Mouse (Mus musculus) testis, adult 2 months (tissue): Measurements from ENCODE around the gene P4hb. TPM values are rescaled to one million over a fixed set of nuclear protein-coding genes. Genes with fewer than 3 reads are reported as not detected.
"Not testable (repeated sequence)": the region's sequence is repeated elsewhere in the genome, so short reads cannot be mapped to it uniquely, and the experiment has no call there.

Experiments used
- H3K27ac ChIP-seq: fragments of 200-500 bp; 2 replicates; pipeline ENCODE4 v1.5.1; 2012; ENCODE audit warnings: low read depth, low read length; ENCODE audit not compliant: control insufficient read depth, insufficient read depth
- H3K27me3 ChIP-seq: fragments of 200-500 bp; 2 replicates; pipeline ENCODE4 v1.6.1; 2012; ENCODE audit warnings: mild to moderate bottlenecking, low read length, moderate library complexity; ENCODE audit not compliant: control insufficient read depth, insufficient read depth
- H3K36me3 ChIP-seq: fragments of 200-500 bp; 2 replicates; pipeline ENCODE4 v1.6.1; 2012; ENCODE audit warnings: mild to moderate bottlenecking, low read length; ENCODE audit not compliant: control insufficient read depth, insufficient read depth
- H3K4me1 ChIP-seq: fragments of 200-500 bp; 2 replicates; pipeline ENCODE4 v1.6.1; 2012; ENCODE audit warnings: low read length; ENCODE audit not compliant: control insufficient read depth, insufficient read depth
- H3K4me3 ChIP-seq: fragments of 200-500 bp; 2 replicates; pipeline ENCODE4 v1.5.1; 2012; ENCODE audit warnings: low read depth, mild to moderate bottlenecking, low read length, moderate library complexity, mixed read lengths; ENCODE audit not compliant: control insufficient read depth
- CTCF ChIP-seq: fragments of 200-500 bp; IDR thresholded peaks from 2 replicates; pipeline ENCODE4 v1.5.1; 2012; ENCODE audit warnings: low read depth, mild to moderate bottlenecking, inconsistent platforms, low read length, moderate library complexity; ENCODE audit not compliant: control insufficient read depth, insufficient read depth, insufficient replicate concordance
- POLR2A ChIP-seq: fragments of 200-500 bp; IDR thresholded peaks from 2 replicates; pipeline ENCODE4 v1.6.1; 2012; ENCODE audit warnings: low read depth, mild to moderate bottlenecking, inconsistent platforms, low read length, moderate library complexity; ENCODE audit not compliant: control insufficient read depth
- polyA plus RNA-seq: library from polyadenylated mRNA; depleted of rRNA; stranded (reverse); fragments of >200 nt; gene quantifications from 2 replicates; pipeline ENCODE4 v1.2.3, GENCODE M21; 2012

The P4hb gene
- polyA plus RNA-seq, 1 experiment, result 55.1 TPM

DNA sequence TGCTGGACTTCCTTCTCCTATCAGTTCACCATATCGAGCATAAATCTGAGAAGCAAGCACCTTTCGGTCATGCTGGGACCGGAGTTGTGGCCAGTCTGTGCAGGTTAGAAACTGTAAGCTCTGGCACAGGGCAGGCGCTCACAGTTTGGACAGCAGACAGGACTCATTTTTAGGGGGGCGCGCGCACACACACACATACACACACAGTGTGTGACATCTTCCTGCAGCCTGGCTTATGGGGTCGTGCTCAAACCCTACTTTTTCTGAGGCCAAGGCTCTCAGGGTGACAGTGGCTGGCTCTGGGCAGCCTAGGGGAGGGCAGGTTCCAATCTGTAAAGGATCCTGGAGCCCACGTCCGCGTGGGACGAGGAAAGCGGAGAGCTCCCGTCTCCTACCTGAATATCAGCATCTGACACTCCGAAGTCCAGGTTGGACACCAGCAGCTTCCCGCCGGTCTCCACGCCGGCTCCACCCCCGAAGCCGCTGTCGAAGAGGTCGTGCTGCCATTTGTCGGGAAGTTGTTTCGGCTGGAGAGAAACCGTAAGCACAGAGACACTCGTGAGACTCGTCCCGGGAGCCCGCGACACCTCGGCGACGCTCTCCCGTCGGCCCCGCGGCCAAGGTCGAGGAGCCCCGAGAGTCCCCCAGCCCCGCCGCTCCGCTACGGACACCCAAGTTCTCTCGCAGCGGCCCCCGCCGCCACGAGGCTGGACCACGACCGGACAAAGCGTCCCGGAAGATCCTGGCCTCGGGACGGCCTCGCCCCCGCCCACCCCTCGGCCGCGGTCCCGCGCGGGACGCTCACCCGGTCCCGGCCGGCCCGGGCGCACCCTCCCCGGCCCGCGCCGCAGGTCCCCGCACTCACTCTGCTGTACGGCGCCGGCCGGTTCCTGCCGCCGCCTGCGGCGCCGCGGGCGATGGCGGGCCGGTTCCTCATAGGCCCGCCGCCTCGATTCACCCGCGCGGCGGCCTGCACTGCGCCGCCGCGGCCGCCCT, 24.5 kb upstream of the P4hb start:
- no peak for TF ChIP-seq CTCF
- TF ChIP-seq POLR2A, result no peak
- Histone ChIP-seq H3K27ac (peak overlapping the region; percentile 75), H3K36me3 (peaks cover 2% of the 10 kb centered on the region; the same call in 1 of the 2 replicates), H3K4me1 (peaks cover 12% of the 10 kb centered on the region), H3K27me3 (no peaks in the 10 kb centered on the region), H3K4me3 (peak overlapping the region; percentile 93)

GRCm38 (mm10) chr11:120588531-120588930, 15.5 kb upstream of the P4hb start:
- H3K4me3 ChIP-seq, result no peak overlapping the region
- no peaks in the 10 kb centered on the region for H3K27me3 ChIP-seq
- H3K36me3 ChIP-seq, result peaks cover 4% of the 10 kb centered on the region
- H3K4me1 ChIP-seq, result no peaks in the 10 kb centered on the region
- TF ChIP-seq POLR2A (no peak), CTCF (no peak)
- H3K27ac ChIP-seq, result no peak overlapping the region

GRCm38 (mm10) chr11:120583937-120584336, 10.9 kb upstream of the P4hb start:
- H3K27me3 ChIP-seq, result no peaks in the 10 kb centered on the region
- peaks cover 18% of the 10 kb centered on the region for H3K4me1 ChIP-seq
- H3K27ac ChIP-seq, result no peak overlapping the region
- peaks cover 3% of the 10 kb centered on the region for H3K36me3 ChIP-seq
- no peak overlapping the region for H3K4me3 ChIP-seq
- TF ChIP-seq POLR2A (no peak), CTCF (no peak)

DNA sequence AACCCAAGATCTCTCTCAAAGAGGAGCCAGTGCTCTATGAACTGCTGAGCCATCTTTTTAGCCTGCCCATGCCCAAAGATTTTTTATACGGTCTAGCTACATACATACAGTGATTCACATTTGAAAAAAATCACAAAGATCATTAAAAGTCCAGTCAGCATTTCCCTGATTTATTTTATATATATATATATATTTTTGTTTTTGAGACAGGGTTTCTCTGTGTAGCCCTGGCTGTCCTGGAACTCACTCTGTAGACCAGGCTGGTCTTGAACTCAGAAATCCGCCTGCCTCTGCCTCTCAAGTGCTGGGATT, 9.9 kb upstream of the P4hb start:
- not testable (repeated sequence) for H3K4me3 ChIP-seq, H3K36me3 ChIP-seq, H3K27ac ChIP-seq, H3K27me3 ChIP-seq
- H3K4me1 ChIP-seq, result peaks cover 18% of the 10 kb centered on the region

DNA sequence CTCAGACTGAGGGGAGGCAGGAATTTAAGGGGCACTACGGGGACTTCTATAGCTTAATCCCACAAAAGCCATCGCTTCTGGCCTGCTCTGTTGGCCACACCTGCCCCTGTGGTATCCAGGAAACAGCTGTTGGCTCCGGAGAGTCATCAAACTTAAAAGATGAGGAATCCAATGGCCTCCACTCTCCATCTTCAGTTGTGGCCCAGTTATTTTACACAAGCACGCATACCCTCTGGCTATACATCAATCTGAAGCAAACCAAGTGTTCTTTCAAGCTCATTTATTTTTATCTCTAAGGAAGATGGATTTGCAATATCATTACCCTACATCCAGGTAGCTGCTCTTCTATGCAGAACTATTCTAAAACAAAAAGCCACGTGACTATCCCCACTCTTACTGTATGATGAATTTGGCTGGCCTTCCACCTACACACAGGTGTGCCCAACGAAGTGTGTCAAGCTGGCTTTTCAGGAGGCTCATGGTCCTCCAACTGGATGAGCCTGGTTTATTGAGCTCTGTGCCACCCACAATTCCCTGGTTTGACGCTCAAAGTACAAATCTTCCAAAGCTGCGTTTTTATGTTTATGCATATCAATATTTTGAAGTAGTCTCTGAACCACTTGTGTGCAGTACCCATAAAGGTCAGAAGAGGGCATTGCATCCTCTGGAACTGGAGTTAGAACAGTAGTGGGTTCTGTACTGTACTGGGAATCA, 9.4 kb upstream of the P4hb start:
- no peak for TF ChIP-seq POLR2A
- TF ChIP-seq CTCF, result no peak
- H3K27ac ChIP-seq, result peak overlapping the region; percentile 94
- H3K36me3 ChIP-seq, result peaks cover 3% of the 10 kb centered on the region; the same call in 1 of the 2 replicates
- no peaks in the 10 kb centered on the region for H3K27me3 ChIP-seq
- H3K4me1 ChIP-seq, result peaks cover 18% of the 10 kb centered on the region
- H3K4me3 ChIP-seq, result peak overlapping the region; percentile 90

GRCm38 (mm10) chr11:120581490-120582267, 8.6 kb upstream of the P4hb start, which contains the start of gene Arhgdia:
TSS of gene Arhgdia (minus strand) at chr11:120581624.
- Histone ChIP-seq H3K4me1 (peaks cover 18% of the 10 kb centered on the region), H3K36me3 (peaks cover 3% of the 10 kb centered on the region; the same call in 1 of the 2 replicates), H3K27ac (peak within 1 kb of the TSS; percentile 94), H3K27me3 (no peaks in the 10 kb centered on the region), H3K4me3 (peak within 1 kb of the TSS; percentile 90)
- TF ChIP-seq CTCF (0 out of 2 replicates have a peak, but pooled peaks have one; percentile 5), POLR2A (peak; percentile 77)

DNA sequence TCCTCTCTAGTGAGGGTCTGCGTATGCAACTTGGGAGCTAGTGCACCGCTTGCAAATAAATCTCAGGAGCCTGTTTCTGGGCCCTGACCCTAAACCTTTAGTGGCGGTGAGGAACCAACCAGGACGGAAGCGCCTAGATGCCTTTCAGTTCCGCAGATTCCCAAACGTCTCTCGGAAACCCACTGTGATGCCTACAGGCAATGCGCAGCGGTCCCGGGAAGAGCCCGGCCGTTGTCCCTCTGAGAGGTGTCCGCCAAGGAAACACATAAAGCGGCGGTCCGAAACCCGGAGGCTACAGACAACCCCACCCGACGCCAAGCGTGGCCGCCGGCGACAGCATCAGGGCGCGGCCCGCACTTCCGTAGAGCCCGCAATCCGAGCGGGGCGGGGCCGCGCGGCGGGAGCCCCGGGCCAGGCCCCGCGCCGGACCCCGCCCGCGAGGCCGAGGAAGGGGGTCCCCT, 7.8 kb upstream of the P4hb start:
- peak overlapping the region; percentile 83 for H3K27ac ChIP-seq
- peaks cover 3% of the 10 kb centered on the region; the same call in 1 of the 2 replicates for H3K36me3 ChIP-seq
- H3K4me1 ChIP-seq, result peaks cover 18% of the 10 kb centered on the region
- TF ChIP-seq POLR2A (no peak), CTCF (no peak)
- no peaks in the 10 kb centered on the region for H3K27me3 ChIP-seq
- peak overlapping the region; percentile 90 for H3K4me3 ChIP-seq
